Mouse (Mus musculus): ENCODE measurements at regions not wholly inside any gene's neighbourhood (a gene's known extent, or its start where the extent isn't known, plus 50 kb on each side); places are given as distances from the start of the nearest gene placed in this dataset.

DNA sequence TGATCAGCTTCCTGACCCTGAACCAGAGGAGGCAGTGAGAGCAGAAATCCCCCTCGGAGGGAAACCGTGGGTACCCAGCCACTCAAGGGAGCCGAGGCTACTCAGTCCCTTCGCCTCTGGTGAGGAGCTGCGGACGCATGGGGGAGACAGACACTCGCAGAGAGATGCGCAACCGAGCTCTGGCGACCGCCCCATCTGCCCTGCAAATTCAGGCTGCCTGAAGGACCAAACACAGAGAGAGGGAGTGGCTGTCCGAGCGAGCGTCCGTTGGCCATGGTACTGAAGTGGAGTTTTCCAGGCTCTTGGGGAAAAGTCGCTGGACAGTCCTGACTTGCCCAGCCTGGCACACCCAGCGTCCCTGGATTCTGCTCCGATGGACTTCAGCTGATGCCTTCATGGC is 95.2 kb downstream of the Mrm1 start:
- Histone ChIP-seq H3K36me3 (ENCODE audit: control insufficient read depth, insufficient read depth, low read length) (no peaks in the 10 kb centered on the region), H3K27me3 (ENCODE audit: control insufficient read depth, insufficient read depth, low read length) (no peaks in the 10 kb centered on the region), H3K4me3 (ENCODE audit: low read depth, low read length) (no peak overlapping the region), H3K4me2 (replicated peaks; ENCODE audit: low read depth) (no peak overlapping the region), H3K9ac (ENCODE audit: low read length) (no peak overlapping the region), H3K4me1 (replicated peaks; ENCODE audit: control insufficient read depth, insufficient read depth) (no peaks in the 10 kb centered on the region), H3K9me3 (ENCODE audit: control insufficient read depth, low read length) (no peaks in the 10 kb centered on the region), H3K27ac (replicated peaks) (no peak overlapping the region)
- ATAC-seq (ENCODE audit: low FRiP score, low TSS enrichment), result no peak
- WGBS, result 4% methylated on average over 18 of the region's 18 CpGs
- peak; percentile 32; the same call in 1 of the 2 replicates for TF ChIP-seq CTCF (IDR thresholded peaks at IDR 0.05; ENCODE audit: low read depth)
- TF ChIP-seq EP300 (optimal IDR thresholded peaks at IDR 0.05), result no peak
- DNase-seq (ENCODE audit: low spot score), result peak; percentile 49

- Histone ChIP-seq H3K9ac (ENCODE audit: low read length) (no peak overlapping the region), H3K36me3 (ENCODE audit: control insufficient read depth, insufficient read depth, low read length) (no peaks in the 10 kb centered on the region), H3K9me3 (ENCODE audit: control insufficient read depth, low read length) (no peaks in the 10 kb centered on the region), H3K4me3 (ENCODE audit: low read depth, low read length) (no peak overlapping the region), H3K4me1 (replicated peaks; ENCODE audit: control insufficient read depth, insufficient read depth) (no peaks in the 10 kb centered on the region), H3K27ac (replicated peaks) (no peak overlapping the region), H3K4me2 (replicated peaks; ENCODE audit: low read depth) (no peak overlapping the region), H3K27me3 (ENCODE audit: control insufficient read depth, insufficient read depth, low read length) (no peaks in the 10 kb centered on the region)
- 42% methylated on average over 12 of the region's 12 CpGs for WGBS
- TF ChIP-seq EP300 (optimal IDR thresholded peaks at IDR 0.05) (no peak), CTCF (IDR thresholded peaks at IDR 0.05; ENCODE audit: low read depth) (no peak)
- no peak for ATAC-seq (ENCODE audit: low FRiP score, low TSS enrichment)
- no peak for DNase-seq (ENCODE audit: low spot score)
Measured at GRCm38 (mm10) chr11:84722658-84723201, 96.6 kb downstream of the Mrm1 start.

DNA sequence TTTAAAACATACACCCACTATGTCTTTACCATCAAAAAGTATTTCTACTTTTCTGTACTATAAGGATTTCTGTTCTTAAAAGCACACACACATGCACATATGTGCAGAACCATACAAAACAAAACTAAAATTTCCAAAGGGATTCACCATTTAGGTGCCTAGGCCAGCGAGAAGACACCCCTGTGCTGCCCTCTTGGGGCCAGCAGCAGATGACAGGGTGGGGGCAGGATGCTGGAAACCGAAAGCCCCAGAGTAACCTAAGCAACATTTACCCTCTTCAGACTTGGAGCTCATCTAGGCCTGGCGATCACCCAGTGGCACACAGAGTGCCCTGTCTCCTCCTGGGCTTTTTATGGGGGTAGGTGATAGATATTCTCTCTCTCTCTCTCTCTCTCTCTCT is 97.3 kb downstream of the Mrm1 start:
- ATAC-seq (ENCODE audit: low FRiP score, low TSS enrichment), result no peak
- no peaks in the 10 kb centered on the region for H3K4me1 ChIP-seq (replicated peaks; ENCODE audit: control insufficient read depth, insufficient read depth)
- H3K4me2 ChIP-seq (replicated peaks; ENCODE audit: low read depth), result no peak overlapping the region
- no peak overlapping the region for H3K9ac ChIP-seq (ENCODE audit: low read length)
- TF ChIP-seq CTCF (IDR thresholded peaks at IDR 0.05; ENCODE audit: low read depth), result peak; percentile 45
- TF ChIP-seq EP300 (optimal IDR thresholded peaks at IDR 0.05), result no peak
- no peak overlapping the region for H3K27ac ChIP-seq (replicated peaks)
- no peaks in the 10 kb centered on the region for H3K36me3 ChIP-seq (ENCODE audit: control insufficient read depth, insufficient read depth, low read length)
- no peak overlapping the region for H3K4me3 ChIP-seq (ENCODE audit: low read depth, low read length)
- no peaks in the 10 kb centered on the region for H3K9me3 ChIP-seq (ENCODE audit: control insufficient read depth, low read length)
- WGBS, result 28% methylated on average over 3 of the region's 3 CpGs
- H3K27me3 ChIP-seq (ENCODE audit: control insufficient read depth, insufficient read depth, low read length), result no peaks in the 10 kb centered on the region
- DNase-seq (ENCODE audit: low spot score), result no peak

GRCm38 (mm10) chr11:84721150-84721549 is 98.2 kb downstream of the Mrm1 start:
- TF ChIP-seq CTCF (IDR thresholded peaks at IDR 0.05; ENCODE audit: low read depth) (peak; percentile 44; the same call in 1 of the 2 replicates), EP300 (optimal IDR thresholded peaks at IDR 0.05) (no peak)
- Histone ChIP-seq H3K9ac (ENCODE audit: low read length) (no peak overlapping the region), H3K27ac (replicated peaks) (no peak overlapping the region), H3K4me1 (replicated peaks; ENCODE audit: control insufficient read depth, insufficient read depth) (no peaks in the 10 kb centered on the region), H3K9me3 (ENCODE audit: control insufficient read depth, low read length) (no peaks in the 10 kb centered on the region), H3K4me2 (replicated peaks; ENCODE audit: low read depth) (no peak overlapping the region), H3K4me3 (ENCODE audit: low read depth, low read length) (no peak overlapping the region), H3K27me3 (ENCODE audit: control insufficient read depth, insufficient read depth, low read length) (no peaks in the 10 kb centered on the region), H3K36me3 (ENCODE audit: control insufficient read depth, insufficient read depth, low read length) (no peaks in the 10 kb centered on the region)
- WGBS, result 68% methylated on average over 2 of the region's 2 CpGs
- DNase-seq (ENCODE audit: low spot score) (no peak), ATAC-seq (ENCODE audit: low FRiP score, low TSS enrichment) (no peak)

DNA sequence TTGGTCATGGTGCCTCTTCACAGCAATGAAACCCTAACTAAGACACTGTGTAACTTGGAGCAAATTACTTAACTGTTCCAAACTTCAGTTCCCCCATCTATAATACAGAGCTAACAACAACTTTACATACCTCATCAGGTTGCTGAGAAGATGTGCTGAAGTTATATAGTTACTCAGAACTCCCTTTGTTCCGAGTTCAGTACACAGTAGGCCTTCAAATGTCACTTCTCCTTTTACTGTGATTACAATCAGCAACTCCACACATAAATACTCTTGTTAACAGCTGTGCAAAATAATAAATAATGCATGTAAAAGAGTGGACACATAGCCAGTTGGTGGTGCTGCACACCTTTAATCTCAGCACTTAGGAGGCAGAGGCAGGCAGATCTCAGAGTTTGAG is 99.5 kb downstream of the Mrm1 start:
- H3K4me3 ChIP-seq (ENCODE audit: low read depth, low read length), result no peak overlapping the region
- H3K27ac ChIP-seq (replicated peaks), result no peak overlapping the region
- no peak for ATAC-seq (ENCODE audit: low FRiP score, low TSS enrichment)
- H3K4me1 ChIP-seq (replicated peaks; ENCODE audit: control insufficient read depth, insufficient read depth), result no peaks in the 10 kb centered on the region
- no peak overlapping the region for H3K9ac ChIP-seq (ENCODE audit: low read length)
- 83% methylated on average over 1 of the region's 1 CpGs for WGBS
- no peaks in the 10 kb centered on the region for H3K9me3 ChIP-seq (ENCODE audit: control insufficient read depth, low read length)
- no peak overlapping the region for H3K4me2 ChIP-seq (replicated peaks; ENCODE audit: low read depth)
- no peak for TF ChIP-seq EP300 (optimal IDR thresholded peaks at IDR 0.05)
- no peak for TF ChIP-seq CTCF (IDR thresholded peaks at IDR 0.05; ENCODE audit: low read depth)
- no peaks in the 10 kb centered on the region for H3K27me3 ChIP-seq (ENCODE audit: control insufficient read depth, insufficient read depth, low read length)
- DNase-seq (ENCODE audit: low spot score), result no peak
- H3K36me3 ChIP-seq (ENCODE audit: control insufficient read depth, insufficient read depth, low read length), result no peaks in the 10 kb centered on the region

DNA sequence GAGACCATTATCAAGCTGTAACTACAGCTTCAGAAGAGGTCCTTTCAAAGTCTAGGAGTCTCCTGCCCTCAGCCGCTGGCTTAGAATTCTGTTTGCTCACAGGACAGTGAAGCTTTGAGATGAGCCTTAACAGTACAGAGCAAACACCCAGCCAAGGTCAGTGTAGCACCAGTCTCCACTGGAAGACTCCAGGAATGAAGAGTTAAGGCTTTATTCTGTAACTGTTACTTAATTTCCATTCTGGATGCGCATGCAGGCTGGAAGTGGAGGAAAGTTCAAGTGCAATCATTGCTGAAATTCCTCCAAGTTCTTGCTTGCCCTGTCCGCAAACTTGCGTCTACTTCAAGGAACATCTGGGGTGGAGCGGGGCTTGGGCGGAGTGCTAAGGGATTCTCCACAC is 106.6 kb downstream of the Mrm1 start:
- H3K27ac ChIP-seq (replicated peaks), result no peak overlapping the region
- DNase-seq (ENCODE audit: low spot score), result no peak
- no peaks in the 10 kb centered on the region for H3K27me3 ChIP-seq (ENCODE audit: control insufficient read depth, insufficient read depth, low read length)
- no peak overlapping the region for H3K9ac ChIP-seq (ENCODE audit: low read length)
- H3K4me2 ChIP-seq (replicated peaks; ENCODE audit: low read depth), result no peak overlapping the region
- H3K4me1 ChIP-seq (replicated peaks; ENCODE audit: control insufficient read depth, insufficient read depth), result no peaks in the 10 kb centered on the region
- H3K4me3 ChIP-seq (ENCODE audit: low read depth, low read length), result no peak overlapping the region
- 74% methylated on average over 6 of the region's 6 CpGs for WGBS
- no peaks in the 10 kb centered on the region for H3K36me3 ChIP-seq (ENCODE audit: control insufficient read depth, insufficient read depth, low read length)
- TF ChIP-seq CTCF (IDR thresholded peaks at IDR 0.05; ENCODE audit: low read depth), result no peak
- no peak for TF ChIP-seq EP300 (optimal IDR thresholded peaks at IDR 0.05)
- no peak for ATAC-seq (ENCODE audit: low FRiP score, low TSS enrichment)
- H3K9me3 ChIP-seq (ENCODE audit: control insufficient read depth, low read length), result no peaks in the 10 kb centered on the region
